Mouse (Mus musculus) cerebellum, adult 2 months (tissue): ENCODE measurements around the gene Gga2.

Experiments
- CTCF ChIP-seq: fragments of 200-500 bp; IDR thresholded peaks from 2 replicates; pipeline ENCODE4 v1.5.1; 2011; ENCODE audit warnings: low read depth, mild to moderate bottlenecking, control low read depth, low read length, moderate library complexity, borderline replicate concordance; ENCODE audit not compliant: insufficient read depth
- POLR2A ChIP-seq: fragments of 200-500 bp; IDR thresholded peaks from 2 replicates; pipeline ENCODE4 v1.6.1; 2011; ENCODE audit warnings: low read length, control low read depth, borderline replicate concordance; ENCODE audit not compliant: insufficient read depth

DNA sequence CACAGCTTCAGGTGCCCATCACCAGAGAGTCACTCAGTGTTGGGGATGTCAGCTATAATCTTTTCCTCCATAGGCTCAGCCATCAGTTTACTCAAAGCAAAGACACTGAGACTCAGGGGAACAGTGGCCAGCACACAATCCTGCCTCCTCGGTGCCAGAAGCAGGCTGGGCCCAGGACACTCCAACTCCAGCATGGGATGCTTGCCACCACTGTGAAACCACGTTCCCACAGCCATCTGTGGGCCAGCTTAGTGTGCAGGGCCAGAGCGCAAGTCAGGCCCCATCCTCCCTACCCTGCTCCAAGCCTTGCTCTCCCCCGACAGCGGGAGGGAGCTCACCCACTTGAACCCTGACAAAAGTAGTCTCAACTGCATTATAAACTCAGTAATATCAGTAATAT, 74.8 kb downstream of the Gga2 start:
- TF ChIP-seq POLR2A (no peak), CTCF (no peak)
